Mouse (Mus musculus): ENCODE data around the gene Tgfbr3. TPM values are rescaled to one million over a fixed set of nuclear protein-coding genes. Genes with fewer than 3 reads are reported as not detected.
"Not testable (repeated sequence)": the region's sequence is repeated elsewhere in the genome, so short reads cannot be mapped to it uniquely, and the experiment has no call there.

Tgfbr3 gene
- polyA plus RNA-seq, 1 experiment from 2014 or later = 30.7 TPM

DNA sequence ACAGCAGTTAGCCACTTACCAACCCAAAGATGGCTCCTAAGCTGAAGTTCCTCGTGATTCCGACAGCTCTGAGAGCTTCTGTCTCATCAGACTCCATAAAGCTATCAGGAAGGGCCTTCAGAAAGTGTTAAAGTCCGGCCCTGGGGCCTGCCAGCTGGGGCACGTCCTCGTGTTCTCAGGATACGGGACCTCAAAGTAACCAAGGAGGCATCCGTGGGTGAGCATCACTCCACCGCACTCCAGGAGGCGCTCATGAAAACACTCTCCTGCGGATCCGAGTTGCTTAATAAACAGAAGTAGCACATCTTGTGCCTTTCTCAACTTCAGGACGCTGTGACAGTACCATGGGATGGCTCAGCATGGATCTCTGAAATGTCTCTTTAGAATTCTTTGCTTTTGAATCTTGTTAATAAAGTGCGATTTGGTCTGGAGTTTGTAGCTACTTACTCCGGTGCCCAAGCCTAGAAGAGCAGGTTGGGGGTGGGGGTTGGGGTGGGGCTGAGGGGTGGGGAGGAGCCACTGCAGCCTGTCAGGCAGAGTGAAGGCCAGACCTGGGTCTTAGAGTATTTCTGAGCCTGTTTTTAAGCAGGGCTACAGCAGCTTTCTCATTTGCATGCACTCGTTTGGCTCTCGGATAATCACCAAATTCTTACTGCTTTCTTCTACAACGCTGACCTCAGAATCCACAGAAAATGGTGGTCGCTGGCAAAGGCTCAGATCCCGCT lies 38.7 kb downstream of the Tgfbr3 start:
- no peak overlapping the region for H3K9ac ChIP-seq
- H3K4me1 ChIP-seq = peaks cover 23% of the 10 kb centered on the region
- no peak for ATAC-seq (ENCODE audit: insufficient number of reproducible peaks, low FRiP score, low TSS enrichment, low read depth)
- WGBS = 31% methylated on average over 19 of the region's 19 CpGs
- no peaks in the 10 kb centered on the region for H3K27me3 ChIP-seq
- 0 out of 2 replicates have a peak overlapping the region, but pooled peaks have one; percentile 5 for H3K4me2 ChIP-seq
- no peak overlapping the region for H3K27ac ChIP-seq
- H3K36me3 ChIP-seq = peaks cover 6% of the 10 kb centered on the region; the same call in 1 of the 2 replicates
- no peak overlapping the region for H3K4me3 ChIP-seq
- H3K9me3 ChIP-seq = no peaks in the 10 kb centered on the region

DNA sequence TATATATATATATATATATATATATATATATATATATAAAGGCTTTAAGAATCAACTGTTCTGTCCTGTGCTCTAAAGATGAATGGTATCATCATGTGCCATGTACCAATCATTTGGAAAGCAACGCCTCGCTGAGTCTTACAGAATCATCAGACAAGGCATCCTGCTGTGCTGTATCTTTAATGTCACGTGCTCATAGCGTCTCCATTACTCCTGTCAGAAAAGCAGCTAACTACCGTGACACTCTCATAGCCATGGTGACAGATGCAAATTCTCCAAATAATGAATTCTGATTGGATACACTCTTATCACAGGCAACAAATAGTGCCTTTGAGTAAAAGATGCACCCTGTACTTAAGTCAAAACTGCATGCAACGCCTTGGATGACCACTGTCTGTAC lies 40.7 kb downstream of the Tgfbr3 start:
- Histone ChIP-seq H3K36me3 (no peaks in the 10 kb centered on the region), H3K27me3 (no peaks in the 10 kb centered on the region), H3K4me3 (no peak overlapping the region), H3K4me1 (peaks cover 23% of the 10 kb centered on the region), H3K27ac (no peak overlapping the region), H3K9ac (no peak overlapping the region), H3K4me2 (no peak overlapping the region), H3K9me3 (no peaks in the 10 kb centered on the region)
- 88% methylated on average over 6 of the region's 6 CpGs for WGBS
- ATAC-seq (ENCODE audit: insufficient number of reproducible peaks, low FRiP score, low TSS enrichment, low read depth) = no peak

DNA sequence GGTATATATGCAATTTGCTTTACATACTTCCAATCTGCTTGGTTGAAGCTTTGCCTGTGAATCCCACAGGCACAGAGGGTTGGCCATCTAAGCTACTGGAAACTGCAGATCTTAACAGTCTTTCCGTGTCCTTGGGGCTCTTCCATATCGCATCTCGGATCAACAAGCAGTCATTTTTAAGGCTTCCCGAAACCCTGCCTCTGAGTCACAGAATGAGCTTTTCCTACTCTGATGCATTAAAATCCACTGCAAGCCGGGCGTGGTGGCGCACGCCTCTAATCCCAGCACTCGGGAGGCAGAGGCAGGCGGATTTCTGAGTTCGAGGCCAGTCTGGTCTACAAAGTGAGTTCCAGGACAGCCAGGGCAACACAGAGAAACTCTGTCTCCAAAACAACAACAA lies 41.1 kb downstream of the Tgfbr3 start:
- H3K9me3 ChIP-seq; H3K27me3 ChIP-seq; H3K4me2 ChIP-seq; H3K27ac ChIP-seq; H3K9ac ChIP-seq; ATAC-seq (ENCODE audit: insufficient number of reproducible peaks, low FRiP score, low TSS enrichment, low read depth); H3K36me3 ChIP-seq; H3K4me3 ChIP-seq: not testable (repeated sequence)
- peaks cover 23% of the 10 kb centered on the region for H3K4me1 ChIP-seq
- 91% methylated on average over 11 of the region's 11 CpGs for WGBS

DNA sequence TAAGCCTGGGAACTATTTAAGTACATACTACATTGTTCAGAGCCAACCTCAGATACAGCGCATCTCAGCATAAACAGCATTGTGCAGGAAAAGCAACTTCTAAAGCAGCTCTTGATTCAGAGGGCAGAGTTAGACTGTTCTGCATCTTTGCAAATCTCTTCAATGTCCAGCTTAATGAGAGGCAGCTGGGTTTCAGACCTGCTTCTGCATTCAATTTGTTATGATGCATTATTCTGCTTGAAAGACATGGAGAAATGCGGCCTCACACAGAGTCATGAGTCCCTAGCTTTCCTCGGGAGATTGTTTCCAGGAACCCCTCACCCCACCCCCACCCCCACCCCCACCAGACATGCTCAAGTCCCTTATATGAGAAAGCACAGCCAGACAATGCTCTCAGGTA lies 41.6 kb downstream of the Tgfbr3 start:
- no peak overlapping the region for H3K4me3 ChIP-seq
- H3K4me1 ChIP-seq = peaks cover 22% of the 10 kb centered on the region
- H3K9ac ChIP-seq = no peak overlapping the region
- 48% methylated on average over 3 of the region's 3 CpGs for WGBS
- no peak overlapping the region for H3K4me2 ChIP-seq
- H3K27me3 ChIP-seq = no peaks in the 10 kb centered on the region; the same call in 1 of the 2 replicates
- no peak for ATAC-seq (ENCODE audit: insufficient number of reproducible peaks, low FRiP score, low TSS enrichment, low read depth)
- no peaks in the 10 kb centered on the region for H3K36me3 ChIP-seq
- H3K9me3 ChIP-seq = no peaks in the 10 kb centered on the region
- H3K27ac ChIP-seq = no peak overlapping the region

DNA sequence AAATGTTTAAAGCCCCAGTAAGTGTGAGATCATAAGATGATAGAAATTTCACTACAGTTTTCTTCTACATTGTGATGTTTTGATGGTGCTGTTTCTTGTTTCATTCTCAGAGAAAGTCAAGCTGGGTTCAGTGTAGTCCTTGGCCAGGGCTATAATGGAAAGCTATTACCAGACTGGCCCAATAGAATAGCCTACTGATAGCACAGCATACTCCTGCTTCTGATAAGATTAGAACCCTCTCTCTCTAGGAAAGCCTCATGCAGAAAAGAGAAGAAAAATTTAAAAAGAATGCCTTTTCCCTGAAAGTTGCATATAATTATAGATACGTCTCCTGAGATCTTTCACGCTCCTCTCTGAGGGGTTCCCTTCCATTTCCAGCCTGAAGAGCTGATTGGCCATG lies 46.0 kb downstream of the Tgfbr3 start:
- ATAC-seq (ENCODE audit: insufficient number of reproducible peaks, low FRiP score, low TSS enrichment, low read depth) = no peak
- Histone ChIP-seq H3K27me3 (no peaks in the 10 kb centered on the region; the same call in 1 of the 2 replicates), H3K4me3 (no peak overlapping the region), H3K9ac (no peak overlapping the region), H3K27ac (no peak overlapping the region), H3K4me2 (no peak overlapping the region), H3K36me3 (no peaks in the 10 kb centered on the region), H3K4me1 (peaks cover 14% of the 10 kb centered on the region), H3K9me3 (no peaks in the 10 kb centered on the region)
- WGBS = 91% methylated on average over 2 of the region's 2 CpGs

DNA sequence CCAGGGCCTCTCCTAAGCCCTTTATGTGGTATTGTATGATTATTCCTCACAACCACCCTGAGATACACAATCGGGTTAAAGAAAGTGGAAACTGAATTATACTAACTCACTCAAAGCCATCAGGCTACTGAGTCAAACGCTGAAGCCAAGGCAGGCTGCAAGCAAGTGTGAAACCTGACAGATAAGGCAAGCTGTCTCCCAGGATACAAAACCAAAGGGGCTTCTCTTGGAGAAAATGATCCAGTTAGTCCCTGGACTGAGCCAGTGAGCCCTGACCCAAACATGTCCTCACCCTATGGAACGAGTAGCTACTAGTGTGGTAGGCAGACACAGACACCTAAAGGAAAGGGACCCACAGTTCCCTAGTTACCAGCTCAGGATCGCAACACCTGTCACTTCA lies 46.4 kb downstream of the Tgfbr3 start:
- H3K4me1 ChIP-seq = peaks cover 18% of the 10 kb centered on the region
- no peak overlapping the region for H3K27ac ChIP-seq
- H3K36me3 ChIP-seq = no peaks in the 10 kb centered on the region
- WGBS = 78% methylated on average over 4 of the region's 4 CpGs
- H3K9me3 ChIP-seq = no peaks in the 10 kb centered on the region
- no peak for ATAC-seq (ENCODE audit: insufficient number of reproducible peaks, low FRiP score, low TSS enrichment, low read depth)
- no peak overlapping the region for H3K4me2 ChIP-seq
- H3K4me3 ChIP-seq = no peak overlapping the region
- H3K27me3 ChIP-seq = no peaks in the 10 kb centered on the region; the same call in 1 of the 2 replicates
- no peak overlapping the region for H3K9ac ChIP-seq

DNA sequence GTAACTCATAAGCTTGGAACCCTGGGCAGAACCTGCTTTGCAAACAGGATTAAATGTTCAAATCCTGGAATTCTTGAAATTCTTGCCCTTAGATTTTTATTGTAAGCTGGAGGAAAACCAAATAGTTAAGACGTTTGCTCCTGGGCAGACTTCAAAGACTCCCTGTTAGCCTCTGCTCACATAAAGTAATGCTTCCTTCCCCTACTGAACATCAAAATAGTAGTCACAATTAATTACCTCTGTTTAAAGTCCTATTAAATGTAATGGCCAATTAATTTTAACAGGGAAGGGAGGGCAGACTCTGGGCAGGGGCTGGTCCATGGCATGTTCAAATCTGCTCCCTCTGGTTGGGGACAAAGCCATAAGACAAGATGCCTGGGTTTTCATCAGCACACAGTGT lies 49.2 kb downstream of the Tgfbr3 start:
- no peaks in the 10 kb centered on the region; the same call in 1 of the 2 replicates for H3K27me3 ChIP-seq
- WGBS = 12% methylated on average over 1 of the region's 1 CpGs
- no peaks in the 10 kb centered on the region for H3K9me3 ChIP-seq
- no peaks in the 10 kb centered on the region for H3K36me3 ChIP-seq
- no peak overlapping the region for H3K4me3 ChIP-seq
- H3K27ac ChIP-seq = no peak overlapping the region
- H3K4me2 ChIP-seq = no peak overlapping the region
- peaks cover 45% of the 10 kb centered on the region for H3K4me1 ChIP-seq
- H3K9ac ChIP-seq = no peak overlapping the region
- no peak for ATAC-seq (ENCODE audit: insufficient number of reproducible peaks, low FRiP score, low TSS enrichment, low read depth)

DNA sequence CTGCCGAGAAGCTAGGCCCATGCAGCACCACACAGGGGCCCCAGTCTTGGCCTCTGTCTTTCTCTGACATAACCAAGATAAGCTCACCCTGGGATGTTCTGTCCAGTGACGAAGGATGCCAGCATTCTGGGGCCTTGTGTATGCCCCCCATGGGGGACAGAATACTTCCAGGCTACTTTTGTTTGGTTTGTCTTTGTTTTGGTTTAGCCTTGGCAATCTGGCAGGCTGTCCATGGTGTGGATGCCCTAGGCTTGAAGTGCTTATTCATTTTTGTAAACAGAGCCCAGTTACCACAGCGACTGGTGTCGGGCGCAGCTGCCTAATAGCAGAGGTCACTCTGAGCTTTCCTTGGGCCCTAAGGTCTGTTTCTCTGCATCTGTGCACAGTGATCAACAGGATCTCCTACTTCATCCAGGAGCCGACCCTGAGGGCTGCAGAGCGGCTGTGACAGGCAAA lies 51.4 kb downstream of the Tgfbr3 start:
- Histone ChIP-seq H3K4me3 (no peak overlapping the region), H3K4me1 (peaks cover 66% of the 10 kb centered on the region), H3K27ac (peak overlapping the region; percentile 14), H3K36me3 (no peaks in the 10 kb centered on the region), H3K27me3 (no peaks in the 10 kb centered on the region; the same call in 1 of the 2 replicates), H3K9ac (no peak overlapping the region), H3K9me3 (no peaks in the 10 kb centered on the region), H3K4me2 (no peak overlapping the region)
- WGBS = 62% methylated on average over 7 of the region's 7 CpGs
- no peak for ATAC-seq (ENCODE audit: insufficient number of reproducible peaks, low FRiP score, low TSS enrichment, low read depth)

DNA sequence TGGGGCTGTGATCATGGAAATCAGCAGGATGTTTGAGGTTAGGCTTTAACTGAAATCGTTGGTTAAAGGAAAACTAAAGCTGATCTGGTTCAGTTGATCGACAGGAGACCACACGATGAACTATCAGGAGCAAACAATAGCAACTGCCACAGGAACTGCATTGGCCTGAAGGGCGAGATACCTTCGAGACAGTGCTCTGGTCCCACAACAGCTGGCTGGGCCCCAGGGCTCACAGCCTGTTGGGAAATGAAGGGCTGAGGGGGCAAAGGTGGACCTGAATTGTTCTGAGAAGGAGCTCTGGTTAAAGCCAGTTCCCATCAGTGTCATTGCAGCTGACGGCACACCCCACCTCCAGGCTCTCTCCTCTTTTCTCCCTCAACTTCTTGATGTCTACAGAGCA lies 52.5 kb downstream of the Tgfbr3 start:
- WGBS = 67% methylated on average over 6 of the region's 6 CpGs
- ATAC-seq (ENCODE audit: insufficient number of reproducible peaks, low FRiP score, low TSS enrichment, low read depth) = no peak
- no peaks in the 10 kb centered on the region for H3K27me3 ChIP-seq
- H3K4me1 ChIP-seq = peaks cover 64% of the 10 kb centered on the region
- no peak overlapping the region for H3K9ac ChIP-seq
- H3K27ac ChIP-seq = 0 out of 2 replicates have a peak overlapping the region, but pooled peaks have one; percentile 7
- H3K9me3 ChIP-seq = no peaks in the 10 kb centered on the region
- no peak overlapping the region for H3K4me3 ChIP-seq
- H3K36me3 ChIP-seq = no peaks in the 10 kb centered on the region
- no peak overlapping the region for H3K4me2 ChIP-seq

DNA sequence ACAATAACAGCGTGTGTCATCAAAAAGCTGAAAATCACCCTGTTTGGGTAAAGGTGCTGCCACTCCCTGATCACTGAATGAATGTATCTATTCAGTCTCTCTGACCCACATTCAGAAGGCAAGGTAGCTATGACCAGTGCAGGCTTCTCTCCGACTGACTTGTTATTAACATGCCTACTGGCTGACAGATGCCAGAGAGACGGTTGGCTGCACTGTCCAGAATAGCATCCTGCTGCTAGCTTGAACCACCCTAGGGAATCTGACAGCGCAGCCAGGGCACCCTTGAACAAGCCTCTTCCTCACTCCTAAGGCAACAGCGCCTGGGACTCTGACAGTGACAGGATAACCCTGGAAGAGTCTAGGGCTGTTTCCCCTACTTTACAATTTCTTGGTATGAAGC lies 53.4 kb downstream of the Tgfbr3 start:
- Histone ChIP-seq H3K36me3 (no peaks in the 10 kb centered on the region), H3K27me3 (no peaks in the 10 kb centered on the region), H3K4me3 (no peak overlapping the region), H3K9me3 (no peaks in the 10 kb centered on the region), H3K27ac (0 out of 2 replicates have a peak overlapping the region, but pooled peaks have one; percentile 7), H3K9ac (no peak overlapping the region), H3K4me1 (peaks cover 66% of the 10 kb centered on the region), H3K4me2 (no peak overlapping the region)
- 79% methylated on average over 5 of the region's 5 CpGs for WGBS
- ATAC-seq (ENCODE audit: insufficient number of reproducible peaks, low FRiP score, low TSS enrichment, low read depth) = no peak

DNA sequence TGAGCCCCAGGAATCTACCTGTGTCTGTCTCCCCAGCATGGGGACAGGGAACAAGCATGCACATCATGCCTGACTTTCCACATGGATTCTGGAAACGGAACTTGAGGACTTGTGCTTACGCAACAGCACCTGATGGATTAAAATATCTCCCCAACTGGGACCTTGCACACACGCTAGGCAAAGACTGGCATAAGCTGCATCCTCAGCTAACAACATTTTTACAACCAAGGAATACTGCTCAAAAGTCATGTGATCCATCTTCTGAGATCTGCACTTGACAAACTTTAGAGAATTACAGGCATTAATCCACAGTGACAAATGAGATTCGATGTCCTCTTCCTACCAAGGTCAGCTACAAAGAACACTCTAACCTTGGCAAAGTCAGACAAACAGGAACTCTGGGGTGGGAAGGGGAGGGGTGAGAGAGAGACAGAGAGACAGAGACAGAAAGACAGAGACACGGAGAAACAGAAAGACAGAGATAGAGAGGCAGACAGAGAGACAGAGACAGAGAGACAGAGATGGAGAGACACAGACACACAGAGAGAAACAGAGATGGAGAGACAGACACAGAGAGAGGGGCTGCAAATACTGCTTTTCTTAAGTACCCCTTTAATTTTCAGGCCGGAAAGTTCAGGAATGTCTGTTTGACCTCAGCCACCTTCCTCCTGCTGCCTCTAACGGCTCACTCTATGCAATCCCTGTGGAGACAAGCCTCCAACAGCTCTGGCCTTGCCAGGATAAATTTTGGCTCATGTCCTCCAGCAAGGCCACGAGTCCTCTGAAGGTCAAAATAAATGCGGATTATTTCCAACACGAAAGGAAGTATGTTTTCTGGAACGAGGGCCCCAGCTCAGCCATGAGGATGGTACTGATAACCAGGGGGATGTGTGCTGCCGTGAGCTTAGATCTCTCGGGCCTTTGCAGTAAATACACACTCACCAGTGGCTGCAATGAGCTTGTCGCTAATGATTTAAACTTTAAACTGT lies 55.8 kb downstream of the Tgfbr3 start:
- no peak for ATAC-seq (ENCODE audit: insufficient number of reproducible peaks, low FRiP score, low TSS enrichment, low read depth)
- H3K27ac ChIP-seq = peak overlapping the region; percentile 71
- H3K4me3 ChIP-seq = no peak overlapping the region
- H3K36me3 ChIP-seq = no peaks in the 10 kb centered on the region
- no peak overlapping the region for H3K4me2 ChIP-seq
- no peaks in the 10 kb centered on the region for H3K27me3 ChIP-seq
- H3K4me1 ChIP-seq = peaks cover 65% of the 10 kb centered on the region
- WGBS = 46% methylated on average over 14 of the region's 14 CpGs
- H3K9ac ChIP-seq = no peak overlapping the region
- no peaks in the 10 kb centered on the region for H3K9me3 ChIP-seq

DNA sequence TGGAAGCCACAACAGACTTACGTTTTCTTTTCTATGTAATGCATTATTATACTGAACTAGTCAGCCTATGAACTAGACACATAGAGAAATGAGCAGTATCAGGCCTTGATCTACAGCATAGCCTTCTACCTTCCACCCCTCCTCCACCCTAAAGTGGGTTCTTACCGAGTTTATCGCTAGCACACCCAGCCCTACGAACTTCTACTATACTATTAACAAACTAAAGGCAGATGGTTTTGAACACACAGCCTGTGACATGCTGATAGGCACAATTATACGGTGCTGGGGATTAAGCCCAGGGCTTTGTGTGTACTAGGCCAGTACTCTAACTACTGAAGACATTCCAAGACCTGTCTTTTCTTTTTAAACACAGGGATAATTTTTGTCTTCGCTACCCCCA lies 59.2 kb downstream of the Tgfbr3 start:
- Histone ChIP-seq H3K4me1 (peaks cover 35% of the 10 kb centered on the region), H3K36me3 (no peaks in the 10 kb centered on the region), H3K9me3 (no peaks in the 10 kb centered on the region), H3K4me2 (no peak overlapping the region), H3K27me3 (no peaks in the 10 kb centered on the region), H3K9ac (no peak overlapping the region), H3K4me3 (no peak overlapping the region), H3K27ac (no peak overlapping the region)
- WGBS = 57% methylated on average over 6 of the region's 6 CpGs
- no peak for ATAC-seq (ENCODE audit: insufficient number of reproducible peaks, low FRiP score, low TSS enrichment, low read depth)

All from limb, embryonic 15.5 days (tissue).